Mouse (Mus musculus): ENCODE data around the gene Bcl9l. TPM values are rescaled to one million over a fixed set of nuclear protein-coding genes. Genes with fewer than 3 reads are reported as not detected.

Gene Bcl9l
- polyA plus RNA-seq, 1 experiment from 2014 or later: 10.1 TPM

DNA sequence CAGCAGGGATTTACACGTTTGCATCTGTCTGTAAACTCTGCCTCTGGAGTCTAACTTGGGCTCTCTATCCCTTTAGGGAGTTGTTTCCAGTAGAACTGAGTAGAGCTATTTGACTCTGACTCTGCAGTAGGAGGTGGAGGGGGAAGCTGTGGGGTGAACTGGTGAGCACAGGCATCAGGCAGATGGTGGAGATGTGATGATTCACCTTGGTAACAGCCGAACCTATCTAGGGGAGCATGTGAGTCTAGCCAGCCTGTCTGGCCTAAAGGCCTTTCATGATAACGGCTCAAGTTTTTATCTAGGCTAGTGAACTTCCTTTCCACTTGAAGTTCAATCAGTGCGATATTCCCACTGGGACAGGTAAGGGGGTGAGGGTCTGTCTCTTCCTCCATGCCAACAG is 34.7 kb downstream of the Bcl9l start:
- no peak overlapping the region for H3K9ac ChIP-seq (ENCODE audit: low read depth, low read length)
- no peaks in the 10 kb centered on the region for H3K9me3 ChIP-seq (ENCODE audit: control insufficient read depth, low read length)
- H3K4me2 ChIP-seq (replicated peaks; ENCODE audit: low read depth, low read length): no peak overlapping the region
- no peak for ATAC-seq (ENCODE audit: low FRiP score)
- H3K27me3 ChIP-seq (ENCODE audit: control insufficient read depth, insufficient read depth, low read length): no peaks in the 10 kb centered on the region
- no peak for DNase-seq (ENCODE audit: low spot score)
- no peaks in the 10 kb centered on the region for H3K36me3 ChIP-seq (ENCODE audit: control insufficient read depth, insufficient read depth, low read length)
- 73% methylated on average over 4 of the region's 4 CpGs for WGBS
- no peak overlapping the region for H3K27ac ChIP-seq (ENCODE audit: low read depth, low read length)
- H3K4me3 ChIP-seq (ENCODE audit: low read depth, low read length): no peak overlapping the region
- H3K4me1 ChIP-seq (replicated peaks; ENCODE audit: control insufficient read depth, insufficient read depth, low read length): no peaks in the 10 kb centered on the region

DNA sequence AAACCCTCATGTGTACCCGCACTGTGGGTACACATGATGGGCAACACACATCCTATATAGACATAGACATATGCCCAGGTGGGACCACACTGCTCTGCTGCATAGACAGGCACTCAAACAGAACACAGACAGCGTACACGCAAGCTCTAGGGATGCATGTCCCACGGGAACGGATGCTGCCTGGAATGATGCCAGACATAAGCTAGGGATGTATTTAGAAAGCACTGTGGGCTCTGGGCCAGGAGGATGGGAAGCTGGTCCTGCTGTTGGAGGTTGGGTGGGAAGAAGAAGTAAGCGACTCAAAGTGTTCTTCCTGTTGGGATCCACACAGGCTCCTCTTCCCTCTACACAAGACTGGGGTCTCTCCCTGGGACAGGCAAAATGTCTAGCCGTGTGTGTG is 35.4 kb downstream of the Bcl9l start:
- WGBS: 84% methylated on average over 7 of the region's 7 CpGs
- Histone ChIP-seq H3K4me1 (replicated peaks; ENCODE audit: control insufficient read depth, insufficient read depth, low read length) (no peaks in the 10 kb centered on the region), H3K27ac (ENCODE audit: low read depth, low read length) (no peak overlapping the region), H3K9me3 (ENCODE audit: control insufficient read depth, low read length) (no peaks in the 10 kb centered on the region), H3K36me3 (ENCODE audit: control insufficient read depth, insufficient read depth, low read length) (no peaks in the 10 kb centered on the region), H3K9ac (ENCODE audit: low read depth, low read length) (no peak overlapping the region), H3K27me3 (ENCODE audit: control insufficient read depth, insufficient read depth, low read length) (no peaks in the 10 kb centered on the region), H3K4me3 (ENCODE audit: low read depth, low read length) (no peak overlapping the region), H3K4me2 (replicated peaks; ENCODE audit: low read depth, low read length) (no peak overlapping the region)
- no peak for DNase-seq (ENCODE audit: low spot score)
- ATAC-seq (ENCODE audit: low FRiP score): no peak

DNA sequence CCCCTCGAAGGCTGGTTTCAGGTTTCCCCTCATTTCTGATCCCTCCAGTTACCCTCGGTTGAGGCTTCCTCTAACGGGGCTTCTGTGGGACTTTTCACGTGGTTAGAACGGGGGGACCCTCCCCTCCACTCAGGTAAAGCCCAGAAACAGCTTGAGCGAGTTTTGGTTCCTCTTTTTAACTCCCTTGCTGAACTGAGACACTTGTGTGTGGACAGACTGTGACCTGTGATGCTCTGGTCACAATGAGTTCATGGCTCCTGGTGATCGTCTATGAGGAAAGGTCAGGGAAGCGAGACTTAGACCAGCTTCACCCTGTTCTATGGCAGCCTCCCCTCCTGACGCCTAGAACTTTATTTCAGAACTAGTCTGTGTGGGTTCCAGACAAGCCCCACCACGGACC is 39.3 kb downstream of the Bcl9l start:
- Histone ChIP-seq H3K36me3 (ENCODE audit: control insufficient read depth, insufficient read depth, low read length) (no peaks in the 10 kb centered on the region), H3K9me3 (ENCODE audit: control insufficient read depth, low read length) (no peaks in the 10 kb centered on the region), H3K4me2 (replicated peaks; ENCODE audit: low read depth, low read length) (no peak overlapping the region), H3K4me3 (ENCODE audit: low read depth, low read length) (no peak overlapping the region), H3K4me1 (replicated peaks; ENCODE audit: control insufficient read depth, insufficient read depth, low read length) (no peaks in the 10 kb centered on the region), H3K9ac (ENCODE audit: low read depth, low read length) (no peak overlapping the region), H3K27ac (ENCODE audit: low read depth, low read length) (no peak overlapping the region), H3K27me3 (ENCODE audit: control insufficient read depth, insufficient read depth, low read length) (no peaks in the 10 kb centered on the region)
- DNase-seq (ENCODE audit: low spot score) (no peak), ATAC-seq (ENCODE audit: low FRiP score) (no peak)
- WGBS: 78% methylated on average over 10 of the region's 10 CpGs

DNA sequence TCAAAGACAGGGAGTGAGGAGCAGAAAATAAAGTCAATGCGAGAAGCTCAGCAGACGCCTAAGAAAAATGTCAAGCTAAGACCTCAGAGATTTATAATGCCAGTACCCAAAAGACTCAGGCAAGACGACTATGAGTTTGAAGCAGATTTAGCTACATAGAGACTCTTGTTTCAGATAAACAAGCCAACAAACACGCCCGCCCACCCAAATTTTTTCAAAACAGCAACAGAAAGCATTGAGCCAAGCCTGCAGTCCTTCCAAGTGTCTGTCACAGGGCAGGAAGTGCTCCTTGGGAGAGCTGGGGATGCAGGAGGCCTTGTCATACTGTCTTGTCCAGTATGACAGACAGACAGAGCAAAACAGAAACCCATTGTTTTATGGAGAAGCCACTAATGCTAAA is 41.1 kb downstream of the Bcl9l start:
- WGBS: 87% methylated on average over 5 of the region's 5 CpGs
- ATAC-seq (ENCODE audit: low FRiP score) (no peak), DNase-seq (ENCODE audit: low spot score) (no peak)
- Histone ChIP-seq H3K4me3 (ENCODE audit: low read depth, low read length) (no peak overlapping the region), H3K36me3 (ENCODE audit: control insufficient read depth, insufficient read depth, low read length) (no peaks in the 10 kb centered on the region), H3K4me2 (replicated peaks; ENCODE audit: low read depth, low read length) (no peak overlapping the region), H3K9ac (ENCODE audit: low read depth, low read length) (no peak overlapping the region), H3K27me3 (ENCODE audit: control insufficient read depth, insufficient read depth, low read length) (no peaks in the 10 kb centered on the region), H3K9me3 (ENCODE audit: control insufficient read depth, low read length) (no peaks in the 10 kb centered on the region), H3K4me1 (replicated peaks; ENCODE audit: control insufficient read depth, insufficient read depth, low read length) (no peaks in the 10 kb centered on the region), H3K27ac (ENCODE audit: low read depth, low read length) (no peak overlapping the region)

DNA sequence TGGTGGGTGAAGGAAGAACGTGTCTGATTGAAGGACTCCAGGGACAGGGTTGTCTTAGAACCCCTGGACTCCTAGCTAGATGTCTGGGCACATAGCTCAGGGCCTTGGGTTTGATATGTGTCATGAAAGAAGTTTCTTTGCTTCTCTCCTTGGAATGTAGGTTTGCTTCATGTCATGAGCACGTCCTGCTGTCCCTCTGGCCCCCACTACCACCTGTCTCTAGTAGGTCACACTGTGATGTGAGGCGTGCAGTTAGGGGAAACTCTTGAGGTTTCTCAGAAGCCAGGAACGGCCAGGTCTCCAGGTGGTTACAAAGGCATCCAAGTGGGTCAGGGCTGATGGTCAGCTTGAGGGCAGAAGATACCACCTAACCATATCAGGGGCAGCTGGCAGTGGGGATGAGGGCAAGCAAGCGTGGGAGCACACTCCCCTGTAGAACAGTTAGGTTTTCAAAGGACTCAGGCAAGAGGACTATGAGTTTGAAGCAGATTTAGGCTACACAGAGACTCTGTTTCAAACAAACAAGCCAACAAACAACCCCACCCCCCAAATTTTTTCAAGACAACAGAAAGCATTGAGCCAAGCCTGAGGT is 41.7 kb downstream of the Bcl9l start:
- 75% methylated on average over 5 of the region's 5 CpGs for WGBS
- no peak for ATAC-seq (ENCODE audit: low FRiP score)

DNA sequence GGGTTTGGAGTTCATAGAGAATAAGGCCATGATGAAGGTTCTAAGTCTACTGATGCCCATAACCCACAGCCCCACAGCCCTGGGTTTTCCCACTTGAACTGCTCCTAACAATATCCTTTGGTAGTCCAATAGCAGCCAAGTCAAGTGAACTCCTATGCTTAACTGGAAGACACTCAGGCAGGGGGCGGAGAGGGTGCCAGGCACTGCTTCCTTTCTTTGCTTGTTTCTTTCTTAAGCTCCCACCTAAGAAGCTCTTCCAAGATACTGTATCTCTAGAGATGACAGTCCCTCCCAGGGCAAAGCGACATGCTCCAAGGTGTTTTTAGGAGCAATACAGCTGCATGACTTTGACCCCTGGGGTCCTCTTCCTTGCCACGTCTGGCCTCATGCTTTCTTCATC is 42.4 kb downstream of the Bcl9l start:
- Histone ChIP-seq H3K4me1 (replicated peaks; ENCODE audit: control insufficient read depth, insufficient read depth, low read length) (no peaks in the 10 kb centered on the region), H3K27me3 (ENCODE audit: control insufficient read depth, insufficient read depth, low read length) (no peaks in the 10 kb centered on the region), H3K27ac (ENCODE audit: low read depth, low read length) (no peak overlapping the region), H3K9me3 (ENCODE audit: control insufficient read depth, low read length) (no peaks in the 10 kb centered on the region), H3K4me2 (replicated peaks; ENCODE audit: low read depth, low read length) (no peak overlapping the region), H3K4me3 (ENCODE audit: low read depth, low read length) (no peak overlapping the region), H3K9ac (ENCODE audit: low read depth, low read length) (no peak overlapping the region), H3K36me3 (ENCODE audit: control insufficient read depth, insufficient read depth, low read length) (no peaks in the 10 kb centered on the region)
- ATAC-seq (ENCODE audit: low FRiP score) (no peak), DNase-seq (ENCODE audit: low spot score) (no peak)
- 80% methylated on average over 3 of the region's 3 CpGs for WGBS

More for the DNA sequence above, 41.7 kb downstream of the Bcl9l start:
- no peak overlapping the region for H3K9ac ChIP-seq (ENCODE audit: low read depth, low read length)
- no peaks in the 10 kb centered on the region for H3K36me3 ChIP-seq (ENCODE audit: control insufficient read depth, insufficient read depth, low read length)
- H3K9me3 ChIP-seq (ENCODE audit: control insufficient read depth, low read length): no peaks in the 10 kb centered on the region
- no peaks in the 10 kb centered on the region for H3K27me3 ChIP-seq (ENCODE audit: control insufficient read depth, insufficient read depth, low read length)
- no peaks in the 10 kb centered on the region for H3K4me1 ChIP-seq (replicated peaks; ENCODE audit: control insufficient read depth, insufficient read depth, low read length)
- H3K4me3 ChIP-seq (ENCODE audit: low read depth, low read length): no peak overlapping the region
- H3K4me2 ChIP-seq (replicated peaks; ENCODE audit: low read depth, low read length): no peak overlapping the region
- H3K27ac ChIP-seq (ENCODE audit: low read depth, low read length): no peak overlapping the region
- no peak for DNase-seq (ENCODE audit: low spot score)

DNA sequence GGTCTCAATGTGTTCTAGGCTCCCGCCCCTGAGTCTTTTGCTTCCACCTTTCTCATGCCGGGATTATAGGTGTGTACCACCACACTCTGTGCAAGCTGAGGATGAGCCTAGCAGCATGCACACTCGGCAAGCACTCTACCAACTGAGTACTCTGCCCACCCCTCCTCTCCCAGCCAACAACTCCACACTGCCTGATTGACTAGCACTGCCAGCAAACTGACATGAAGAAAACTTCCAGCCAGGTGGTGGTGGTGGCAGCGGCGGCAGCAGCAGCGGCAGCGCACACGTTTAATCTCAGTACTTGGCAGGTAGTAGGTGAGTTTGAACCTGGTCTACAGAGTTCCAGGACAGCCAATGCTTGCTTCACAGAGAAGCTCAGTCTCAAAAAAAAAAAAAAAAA is 43.0 kb downstream of the Bcl9l start:
- no peaks in the 10 kb centered on the region for H3K36me3 ChIP-seq (ENCODE audit: control insufficient read depth, insufficient read depth, low read length)
- DNase-seq (ENCODE audit: low spot score) (no peak), ATAC-seq (ENCODE audit: low FRiP score) (no peak)
- WGBS: 84% methylated on average over 8 of the region's 8 CpGs
- no peak overlapping the region for H3K27ac ChIP-seq (ENCODE audit: low read depth, low read length)
- H3K4me2 ChIP-seq (replicated peaks; ENCODE audit: low read depth, low read length): no peak overlapping the region
- H3K27me3 ChIP-seq (ENCODE audit: control insufficient read depth, insufficient read depth, low read length): no peaks in the 10 kb centered on the region
- no peaks in the 10 kb centered on the region for H3K4me1 ChIP-seq (replicated peaks; ENCODE audit: control insufficient read depth, insufficient read depth, low read length)
- H3K9ac ChIP-seq (ENCODE audit: low read depth, low read length): no peak overlapping the region
- no peaks in the 10 kb centered on the region for H3K9me3 ChIP-seq (ENCODE audit: control insufficient read depth, low read length)
- no peak overlapping the region for H3K4me3 ChIP-seq (ENCODE audit: low read depth, low read length)

DNA sequence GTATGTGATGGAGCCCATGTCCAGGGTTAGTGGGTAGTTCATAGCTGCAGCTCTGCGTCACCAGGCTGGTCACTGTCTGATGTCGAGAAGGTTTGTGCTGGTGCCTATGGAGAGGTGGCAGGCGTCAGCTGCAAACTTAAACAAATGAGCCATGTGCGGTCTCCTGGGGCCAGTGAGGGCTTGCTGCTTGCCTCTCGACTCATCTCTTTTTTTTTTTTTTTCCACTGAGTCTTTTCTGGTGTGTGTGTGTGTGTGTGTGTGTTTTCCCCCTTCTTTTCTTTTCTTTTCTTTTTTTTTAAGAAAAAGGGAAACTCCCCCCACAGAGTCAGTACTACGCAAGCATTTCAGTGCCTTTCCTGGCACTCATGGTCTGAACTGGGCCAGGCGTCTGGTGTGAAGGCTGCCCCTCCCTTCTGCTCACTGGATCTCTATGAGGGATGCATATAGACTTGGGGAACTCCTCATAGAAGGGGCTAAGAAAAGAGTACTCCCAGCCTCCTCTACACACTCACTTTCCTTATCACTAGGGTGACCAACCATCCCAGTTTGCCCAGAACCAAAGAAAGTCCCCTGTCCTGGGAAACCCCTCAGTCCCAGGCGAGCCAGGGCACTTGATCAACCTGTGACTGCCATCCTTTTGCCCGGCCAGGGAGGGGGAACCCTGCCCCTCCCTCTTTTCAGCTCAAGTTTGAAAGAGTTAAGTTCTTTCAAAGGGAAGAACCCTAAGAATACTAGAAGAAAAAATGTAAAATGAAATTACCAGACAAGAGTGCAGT is 43.9 kb downstream of the Bcl9l start:
- Histone ChIP-seq H3K27me3 (ENCODE audit: control insufficient read depth, insufficient read depth, low read length) (no peaks in the 10 kb centered on the region), H3K4me1 (replicated peaks; ENCODE audit: control insufficient read depth, insufficient read depth, low read length) (no peaks in the 10 kb centered on the region), H3K9me3 (ENCODE audit: control insufficient read depth, low read length) (no peaks in the 10 kb centered on the region), H3K36me3 (ENCODE audit: control insufficient read depth, insufficient read depth, low read length) (no peaks in the 10 kb centered on the region), H3K27ac (ENCODE audit: low read depth, low read length) (no peak overlapping the region), H3K9ac (ENCODE audit: low read depth, low read length) (no peak overlapping the region), H3K4me2 (replicated peaks; ENCODE audit: low read depth, low read length) (no peak overlapping the region), H3K4me3 (ENCODE audit: low read depth, low read length) (no peak overlapping the region)
- WGBS: 56% methylated on average over 9 of the region's 9 CpGs
- no peak for DNase-seq (ENCODE audit: low spot score)
- no peak for ATAC-seq (ENCODE audit: low FRiP score)

DNA sequence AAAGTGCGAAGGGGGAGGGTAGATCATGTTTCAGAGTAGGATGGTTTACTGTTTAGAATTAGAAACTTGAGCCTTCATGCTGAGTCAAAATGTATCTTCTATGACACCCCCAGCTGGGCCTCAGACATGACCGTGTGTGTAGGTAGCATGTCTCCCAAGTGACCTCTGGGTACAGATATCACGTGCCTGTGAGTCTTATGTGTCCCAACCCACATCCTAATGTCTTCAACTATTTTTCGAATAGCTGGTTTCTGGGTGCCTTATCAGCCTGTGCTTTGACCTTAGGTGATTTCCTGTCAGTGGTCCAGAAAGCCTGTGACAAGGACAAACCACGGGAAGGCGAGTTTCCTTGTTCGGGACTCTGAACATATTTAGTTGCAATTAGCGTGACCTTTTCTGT is 45.7 kb downstream of the Bcl9l start:
- no peaks in the 10 kb centered on the region for H3K9me3 ChIP-seq (ENCODE audit: control insufficient read depth, low read length)
- H3K4me1 ChIP-seq (replicated peaks; ENCODE audit: control insufficient read depth, insufficient read depth, low read length): no peaks in the 10 kb centered on the region
- H3K9ac ChIP-seq (ENCODE audit: low read depth, low read length): no peak overlapping the region
- no peaks in the 10 kb centered on the region for H3K36me3 ChIP-seq (ENCODE audit: control insufficient read depth, insufficient read depth, low read length)
- DNase-seq (ENCODE audit: low spot score) (no peak), ATAC-seq (ENCODE audit: low FRiP score) (no peak)
- H3K27me3 ChIP-seq (ENCODE audit: control insufficient read depth, insufficient read depth, low read length): no peaks in the 10 kb centered on the region
- no peak overlapping the region for H3K4me3 ChIP-seq (ENCODE audit: low read depth, low read length)
- H3K4me2 ChIP-seq (replicated peaks; ENCODE audit: low read depth, low read length): no peak overlapping the region
- 81% methylated on average over 8 of the region's 8 CpGs for WGBS
- no peak overlapping the region for H3K27ac ChIP-seq (ENCODE audit: low read depth, low read length)
